Mouse (Mus musculus): ENCODE measurements around the gene Gm8159.
"Not testable (repeated sequence)": the region's sequence is repeated elsewhere in the genome, so short reads cannot be mapped to it uniquely, and the experiment has no call there.

The Gm8159 gene

GRCm38 (mm10) chr14:4632052-4632451 lies at the start of gene Gm8159:
TSS of gene Gm8159 (plus strand) at chr14:4632352.
- DNase-seq (ENCODE audit: low read depth, low spot score); H3K36me3 ChIP-seq (ENCODE audit: control insufficient read depth, insufficient read depth, low read length, poor library complexity, severe bottlenecking); H3K27me3 ChIP-seq (ENCODE audit: control insufficient read depth, insufficient read depth, low read length, poor library complexity, severe bottlenecking): not testable (repeated sequence)

GRCm38 (mm10) chr14:4649309-4649708 lies 17.2 kb downstream of the Gm8159 start:
- not testable (repeated sequence) for H3K27me3 ChIP-seq (ENCODE audit: control insufficient read depth, insufficient read depth, low read length, poor library complexity, severe bottlenecking); H3K36me3 ChIP-seq (ENCODE audit: control insufficient read depth, insufficient read depth, low read length, poor library complexity, severe bottlenecking); DNase-seq (ENCODE audit: low read depth, low spot score)

GRCm38 (mm10) chr14:4650324-4650723 lies 18.2 kb downstream of the Gm8159 start:
- not testable (repeated sequence) for H3K27me3 ChIP-seq (ENCODE audit: control insufficient read depth, insufficient read depth, low read length, poor library complexity, severe bottlenecking); H3K36me3 ChIP-seq (ENCODE audit: control insufficient read depth, insufficient read depth, low read length, poor library complexity, severe bottlenecking); DNase-seq (ENCODE audit: low read depth, low spot score)

GRCm38 (mm10) chr14:4663892-4664291 lies 31.7 kb downstream of the Gm8159 start, which contains the start of gene Gm3239:
TSS of gene Gm3239 (plus strand) at chr14:4664192.
- DNase-seq (ENCODE audit: low read depth, low spot score); H3K27me3 ChIP-seq (ENCODE audit: control insufficient read depth, insufficient read depth, low read length, poor library complexity, severe bottlenecking); H3K36me3 ChIP-seq (ENCODE audit: control insufficient read depth, insufficient read depth, low read length, poor library complexity, severe bottlenecking): not testable (repeated sequence)

All from splenic B cell, adult 2 months (primary cell).